Mouse (Mus musculus) bone marrow macrophage, adult 2 months (primary cell): ENCODE results near the gene Tgfb3. TPM values are rescaled to one million over a fixed set of nuclear protein-coding genes. Genes with fewer than 3 reads are reported as not detected.

ENCODE experiments used
- H3K27ac ChIP-seq: 2 replicates; pipeline ENCODE4 v1.5.1; 2012; ENCODE audit warnings: low read depth, low read length; ENCODE audit not compliant: insufficient read depth
- H3K4me1 ChIP-seq: 2 replicates; pipeline ENCODE4 v1.6.1; 2012; ENCODE audit warnings: low read length; ENCODE audit not compliant: control insufficient read depth, insufficient read depth
- H3K4me3 ChIP-seq: 2 replicates; pipeline ENCODE4 v1.5.1; 2012; ENCODE audit warnings: mild to moderate bottlenecking, low read length, moderate library complexity; ENCODE audit not compliant: insufficient read depth
- CTCF ChIP-seq: IDR thresholded peaks from 2 replicates; pipeline ENCODE4 v1.5.1; 2012; ENCODE audit warnings: low read depth, mild to moderate bottlenecking, low read length, moderate library complexity
- POLR2A ChIP-seq: IDR thresholded peaks from 2 replicates; pipeline ENCODE4 v1.6.1; 2012; ENCODE audit warnings: mild to moderate bottlenecking, low read depth, low read length, borderline replicate concordance
- polyA plus RNA-seq: library from polyadenylated mRNA; stranded (reverse); fragments of >200 nt; gene quantifications from 2 replicates; pipeline ENCODE4 v1.2.4, GENCODE M21; 2012; ENCODE audit not compliant: missing spikeins, insufficient read depth, insufficient read length

Gene Tgfb3
- polyA plus RNA-seq, 1 experiment = 0.86 TPM

GRCm38 (mm10) chr12:86103391-86103790 lies 24.6 kb upstream of the Tgfb3 start:
- H3K4me1 ChIP-seq = 0 out of 2 replicates have a peak, but pooled peaks cover 3% of the 10 kb centered on the region
- H3K27ac ChIP-seq = no peak overlapping the region
- no peak for TF ChIP-seq POLR2A
- no peak for TF ChIP-seq CTCF
- no peak overlapping the region for H3K4me3 ChIP-seq

- H3K4me3 ChIP-seq = no peak overlapping the region
- no peak overlapping the region for H3K27ac ChIP-seq
- TF ChIP-seq POLR2A (no peak), CTCF (no peak)
- 0 out of 2 replicates have a peak, but pooled peaks cover 3% of the 10 kb centered on the region for H3K4me1 ChIP-seq
Observed at GRCm38 (mm10) chr12:86102686-86103085, 23.8 kb upstream of the Tgfb3 start.

GRCm38 (mm10) chr12:86100711-86101110 lies 21.9 kb upstream of the Tgfb3 start:
- H3K4me3 ChIP-seq = no peak overlapping the region
- TF ChIP-seq CTCF (no peak), POLR2A (no peak)
- no peak overlapping the region for H3K27ac ChIP-seq
- H3K4me1 ChIP-seq = peaks cover 4% of the 10 kb centered on the region

GRCm38 (mm10) chr12:86097781-86098180 lies 18.9 kb upstream of the Tgfb3 start:
- no peak for TF ChIP-seq CTCF
- Histone ChIP-seq H3K27ac (no peak overlapping the region), H3K4me3 (no peak overlapping the region), H3K4me1 (peaks cover 5% of the 10 kb centered on the region)

- no peak overlapping the region for H3K4me3 ChIP-seq
- peaks cover 2% of the 10 kb centered on the region for H3K4me1 ChIP-seq
- no peak overlapping the region for H3K27ac ChIP-seq
- TF ChIP-seq POLR2A (no peak), CTCF (no peak)
Observed at GRCm38 (mm10) chr12:86095806-86096205, 17.0 kb upstream of the Tgfb3 start.

GRCm38 (mm10) chr12:86094075-86094474 lies 15.2 kb upstream of the Tgfb3 start:
- H3K4me3 ChIP-seq = no peak overlapping the region
- TF ChIP-seq POLR2A = no peak
- TF ChIP-seq CTCF = no peak
- H3K4me1 ChIP-seq = peaks cover 2% of the 10 kb centered on the region
- H3K27ac ChIP-seq = no peak overlapping the region

- Histone ChIP-seq H3K27ac (no peak overlapping the region), H3K4me3 (no peak overlapping the region), H3K4me1 (peaks cover 2% of the 10 kb centered on the region)
- TF ChIP-seq CTCF (no peak), POLR2A (no peak)
Observed at GRCm38 (mm10) chr12:86091601-86092132, 12.8 kb upstream of the Tgfb3 start.

- Histone ChIP-seq H3K4me1 (peaks cover 2% of the 10 kb centered on the region), H3K4me3 (no peak overlapping the region), H3K27ac (no peak overlapping the region)
- no peak for TF ChIP-seq CTCF
- TF ChIP-seq POLR2A = no peak
Observed at GRCm38 (mm10) chr12:86090764-86091163, 11.9 kb upstream of the Tgfb3 start.

GRCm38 (mm10) chr12:86088042-86088441 lies 9.2 kb upstream of the Tgfb3 start:
- TF ChIP-seq CTCF (no peak), POLR2A (no peak)
- Histone ChIP-seq H3K4me1 (peaks cover 2% of the 10 kb centered on the region), H3K4me3 (no peak overlapping the region), H3K27ac (no peak overlapping the region)

GRCm38 (mm10) chr12:86086550-86086949 lies 7.7 kb upstream of the Tgfb3 start:
- H3K4me1 ChIP-seq = peaks cover 2% of the 10 kb centered on the region
- no peak overlapping the region for H3K4me3 ChIP-seq
- TF ChIP-seq POLR2A (no peak), CTCF (no peak)
- no peak overlapping the region for H3K27ac ChIP-seq

- Histone ChIP-seq H3K27ac (no peak overlapping the region), H3K4me3 (no peak overlapping the region), H3K4me1 (peaks cover 2% of the 10 kb centered on the region)
- TF ChIP-seq POLR2A (no peak), CTCF (no peak)
Observed at GRCm38 (mm10) chr12:86085873-86086272, 7.0 kb upstream of the Tgfb3 start.
